ENCODE assay signal across 8 mouse cellular contexts in the genomic region with DNA sequence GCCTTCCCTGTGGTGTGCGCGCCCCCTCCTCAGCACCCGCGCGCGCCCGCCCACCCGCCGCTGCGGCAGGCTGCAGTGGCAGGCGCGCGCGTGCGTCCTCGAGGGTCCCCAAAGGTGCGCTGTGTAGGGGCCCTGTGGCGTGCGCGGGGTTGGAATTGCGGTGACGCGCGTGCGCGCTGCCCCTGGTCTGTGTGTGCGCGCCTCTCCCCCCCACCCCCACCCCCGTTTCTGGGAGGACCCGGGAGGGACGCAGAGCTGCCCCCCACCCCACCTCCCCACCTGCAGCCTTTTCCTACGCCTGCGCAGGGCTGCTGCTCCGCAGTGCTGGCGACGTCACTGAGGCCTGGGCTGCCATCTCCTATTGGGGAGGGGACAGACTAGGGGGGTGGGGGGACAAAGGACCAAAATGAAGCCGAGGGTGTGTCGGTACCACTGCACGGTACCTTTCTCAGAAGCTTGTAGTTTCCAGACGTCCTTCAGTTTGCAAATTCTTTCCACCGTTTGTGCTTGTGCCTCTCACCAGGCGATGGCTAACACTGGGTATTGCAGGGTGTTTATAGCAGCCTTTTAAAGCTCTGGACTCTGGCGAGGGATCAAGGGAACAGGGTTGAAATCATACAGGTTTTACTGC. TPM values are rescaled to one million over a fixed set of nuclear protein-coding genes. Genes with fewer than 3 reads are reported as not detected.
A peak's percentile ranks its signal among the peaks of the same experiment; 100 is the strongest.
DNase-seq lines count a peak whose midpoint lies in the region; ATAC-seq and TF ChIP-seq lines count a peak whose summit lies in the region.

Gene Pigp (minus strand): TSS at position 542 of the 631 bp plus-strand sequence.

- no peak; the same call in 1 of the 2 replicates for TF ChIP-seq POLR2A in CH12.LX (IDR thresholded peaks at IDR 0.05; ENCODE audit: low read depth, low read length)
- TF ChIP-seq POLR2A in embryonic fibroblast, embryonic 13.5 days (IDR thresholded peaks at IDR 0.05; ENCODE audit: low read depth, low read length): no peak

- peak; percentile 89 for DNase-seq in CH12.LX (ENCODE audit: extremely low read depth)
- DNase-seq in adrenal gland, adult 8-10 months: peak; percentile 38
- peak; percentile 74 for DNase-seq in kidney, postnatal 10 days
- no peak for DNase-seq in c-Kit-positive CD71-positive TER-119-positive erythroid progenitor cells, embryonic 14.5 days (ENCODE audit: low spot score)

- dilution Hi-C loops in CH12.LX (cut with MboI; ENCODE audit: extremely low pct_ligation_motif_present, extremely low pct_unique_long_range_greater_than_20kb, low sequenced_read_pairs): no loop called here

- peaks cover 2 to 14% of the 10 kb centered on the region in 2 experiments for H3K36me3 ChIP-seq in CH12.LX (replicated peaks in 1 of 2; ENCODE audit: control insufficient read depth in 1 of 2, insufficient read depth in 1 of 2, low read length in 1 of 2)
- 0 out of 2 replicates have a peak, but pooled peaks cover 3% of the 10 kb centered on the region for H3K36me3 ChIP-seq in heart, embryonic 13.5 days
- H3K36me3 ChIP-seq in liver, embryonic 16.5 days (ENCODE audit: control insufficient read depth, insufficient read depth): no peaks in the 10 kb centered on the region
- no peaks in the 10 kb centered on the region for H3K36me3 ChIP-seq in neural tube, embryonic 14.5 days (ENCODE audit: control insufficient read depth, insufficient read depth, low read length)

- in situ Hi-C loops in CH12.LX (cut with MboI; ENCODE audit: low pct_ligation_motif_present, low pct_unique_long_range_greater_than_20kb, low sequenced_read_pairs): no loop called here

- peak within 1 kb of the TSS; percentile 77 for H3K9ac ChIP-seq in CH12.LX (ENCODE audit: insufficient read depth, low read depth)
- peak within 1 kb of the TSS; percentile 94 for H3K9ac ChIP-seq in heart, embryonic 13.5 days
- H3K9ac ChIP-seq in liver, embryonic 16.5 days (ENCODE audit: low read depth, low read length): peak within 1 kb of the TSS; percentile 79
- peak within 1 kb of the TSS; percentile 100 for H3K9ac ChIP-seq in neural tube, embryonic 14.5 days (replicated peaks; ENCODE audit: low read depth, low read length)

- under 1% methylated on average over 39 of the region's 43 CpGs for WGBS in heart, embryonic 13.5 days
- under 1% methylated on average over 43 of the region's 43 CpGs for WGBS in liver, embryonic 16.5 days (ENCODE audit: insufficient replicate concordance)
- under 1% methylated on average over 40 of the region's 43 CpGs for WGBS in neural tube, embryonic 14.5 days

- peaks cover 8 to 62% of the 10 kb centered on the region in 2 experiments; a peak in 3 of 4 replicates for H3K4me1 ChIP-seq in CH12.LX (ENCODE audit: control insufficient read depth in 1 of 2, insufficient read depth in 2 of 2)
- peaks cover 4% of the 10 kb centered on the region; the same call in 1 of the 2 replicates for H3K4me1 ChIP-seq in embryonic fibroblast, embryonic 13.5 days (ENCODE audit: control insufficient read depth, insufficient read depth, low read length)
- peaks cover 38% of the 10 kb centered on the region for H3K4me1 ChIP-seq in heart, embryonic 13.5 days
- H3K4me1 ChIP-seq in liver, embryonic 16.5 days (ENCODE audit: control insufficient read depth, low read depth, low read length): peaks cover 11% of the 10 kb centered on the region
- peaks cover 24% of the 10 kb centered on the region for H3K4me1 ChIP-seq in neural tube, embryonic 14.5 days (ENCODE audit: control insufficient read depth, insufficient read depth, low read length)

- H3K4me2 ChIP-seq in CH12.LX (ENCODE audit: insufficient read depth, low read depth, poor library complexity, severe bottlenecking): peak within 1 kb of the TSS; percentile 90
- peak within 1 kb of the TSS; percentile 71 for H3K4me2 ChIP-seq in heart, embryonic 13.5 days
- H3K4me2 ChIP-seq in liver, embryonic 16.5 days (ENCODE audit: low read depth, low read length): peak within 1 kb of the TSS; percentile 97
- peak within 1 kb of the TSS; percentile 69 for H3K4me2 ChIP-seq in neural tube, embryonic 14.5 days (ENCODE audit: low read depth, low read length)

- no peaks in the 10 kb centered on the region for H3K27me3 ChIP-seq in CH12.LX (replicated peaks)
- no peaks in the 10 kb centered on the region for H3K27me3 ChIP-seq in heart, embryonic 13.5 days (replicated peaks)
- no peaks in the 10 kb centered on the region for H3K27me3 ChIP-seq in liver, embryonic 16.5 days (ENCODE audit: control insufficient read depth, insufficient read depth, low read depth, low read length)
- no peaks in the 10 kb centered on the region for H3K27me3 ChIP-seq in neural tube, embryonic 14.5 days (ENCODE audit: control insufficient read depth, insufficient read depth, low read length)

- peaks cover 33% of the 10 kb centered on the region for H3K79me2 ChIP-seq in CH12.LX (replicated peaks; ENCODE audit: control insufficient read depth, extremely low read depth, insufficient read depth, poor library complexity, severe bottlenecking)

- no peaks in the 10 kb centered on the region for H3K9me3 ChIP-seq in CH12.LX (replicated peaks; ENCODE audit: low read length)
- no peaks in the 10 kb centered on the region for H3K9me3 ChIP-seq in heart, embryonic 13.5 days
- H3K9me3 ChIP-seq in liver, embryonic 16.5 days (replicated peaks; ENCODE audit: control insufficient read depth, low read length): no peaks in the 10 kb centered on the region
- no peaks in the 10 kb centered on the region for H3K9me3 ChIP-seq in neural tube, embryonic 14.5 days (ENCODE audit: control insufficient read depth, low read length)

- TF ChIP-seq RAD21 in CH12.LX (IDR thresholded peaks at IDR 0.05; ENCODE audit: low read depth, low read length): no peak; the same call in none of the 2 replicates

- no peak for TF ChIP-seq EP300 in CH12.LX (IDR thresholded peaks at IDR 0.05; ENCODE audit: low read length)

- TF ChIP-seq CTCF in CH12.LX (conservative IDR thresholded peaks at IDR 0.05 in 1 of 2, IDR thresholded peaks at IDR 0.05 in 1 of 2; ENCODE audit: low read depth in 2 of 2, low read length in 2 of 2): no peak
- no peak for TF ChIP-seq CTCF in embryonic fibroblast, embryonic 13.5 days (IDR thresholded peaks at IDR 0.05; ENCODE audit: borderline replicate concordance, insufficient read depth, low read length)

- H3K27ac ChIP-seq in CH12.LX (ENCODE audit: insufficient read depth, low read depth): peak within 1 kb of the TSS; percentile 54
- H3K27ac ChIP-seq in embryonic fibroblast, embryonic 13.5 days (ENCODE audit: insufficient read depth, low read length): peak within 1 kb of the TSS; percentile 51
- H3K27ac ChIP-seq in heart, embryonic 13.5 days (replicated peaks): peak within 1 kb of the TSS; percentile 94
- H3K27ac ChIP-seq in liver, embryonic 16.5 days (ENCODE audit: low read length): peak within 1 kb of the TSS; percentile 85
- H3K27ac ChIP-seq in neural tube, embryonic 14.5 days (ENCODE audit: low read depth, low read length): peak within 1 kb of the TSS; percentile 99

- ATAC-seq in heart, embryonic 13.5 days (ENCODE audit: extremely low read depth, insufficient number of reproducible peaks, low FRiP score, low TSS enrichment): peak; percentile 70
- ATAC-seq in liver, embryonic 16.5 days (ENCODE audit: low read depth): peak; percentile 53
- peak; percentile 87 for ATAC-seq in neural tube, embryonic 14.5 days (ENCODE audit: low read depth)

- H3K4me3 ChIP-seq in CH12.LX (replicated peaks in 1 of 3; ENCODE audit: low read depth in 2 of 3, low read length in 2 of 3, poor library complexity in 1 of 3): peak within 1 kb of the TSS; percentile 73 to 94 (median 83)
- peak within 1 kb of the TSS; percentile 77 for H3K4me3 ChIP-seq in embryonic fibroblast, embryonic 13.5 days (ENCODE audit: insufficient read depth, low read length)
- H3K4me3 ChIP-seq in heart, embryonic 13.5 days: peak within 1 kb of the TSS; percentile 70
- peak within 1 kb of the TSS; percentile 84 for H3K4me3 ChIP-seq in liver, embryonic 16.5 days (ENCODE audit: low read depth, low read length)
- H3K4me3 ChIP-seq in neural tube, embryonic 14.5 days (ENCODE audit: low read depth, low read length): peak within 1 kb of the TSS; percentile 73

TF ChIP-seq in CH12.LX, 34 proteins besides CTCF, POLR2A, EP300 and RAD21 (continues in another document):
- TF ChIP-seq MYC (IDR thresholded peaks at IDR 0.05; ENCODE audit: low read depth, low read length) (0 out of 2 replicates have a peak, but pooled peaks have one; percentile 13), JUN (IDR thresholded peaks at IDR 0.05; ENCODE audit: insufficient read depth, low read depth, low read length) (no peak), TCF12 (IDR thresholded peaks at IDR 0.05; ENCODE audit: low read depth, low read length) (0 out of 2 replicates have a peak, but pooled peaks have one; percentile 12), ELF1 (IDR thresholded peaks at IDR 0.05; ENCODE audit: low read depth, low read length) (peak; percentile 30; the same call in 1 of the 2 replicates), E2F4 (IDR thresholded peaks at IDR 0.05; ENCODE audit: insufficient replicate concordance, low read depth, low read length) (no peak), KAT2A (IDR thresholded peaks at IDR 0.05; ENCODE audit: insufficient replicate concordance, low read length) (no peak), JUND (conservative IDR thresholded peaks at IDR 0.05; ENCODE audit: low read depth, low read length) (no peak), SIN3A (IDR thresholded peaks at IDR 0.05; ENCODE audit: low read length) (peak; percentile 89; the same call in 1 of the 2 replicates), MAFK (IDR thresholded peaks at IDR 0.05; ENCODE audit: insufficient replicate concordance, low read length) (no peak), USF1 (IDR thresholded peaks at IDR 0.05; ENCODE audit: low read depth, low read length) (no peak), TBP (conservative IDR thresholded peaks at IDR 0.05; ENCODE audit: low read depth, low read length) (peak; percentile 50; the same call in 1 of the 2 replicates), IRF4 (IDR thresholded peaks at IDR 0.05; ENCODE audit: low read depth, low read length) (peak; percentile 4; the same call in 1 of the 2 replicates), MAZ (IDR thresholded peaks at IDR 0.05; ENCODE audit: low read depth, low read length) (peak; percentile 81), ZC3H11A (IDR thresholded peaks at IDR 0.05; ENCODE audit: low read depth, low read length) (no peak), BHLHE40 (IDR thresholded peaks at IDR 0.05; ENCODE audit: low read depth, low read length) (peak; percentile 38)

RNA-seq across cellular contexts. Expression of gene Pigp, which starts in this region (rescaled TPM):
- 55.9 and 63.8 TPM in 2 replicates for total RNA-seq in CH12.LX (2012; rRNA removed)
- total RNA-seq in CH12.LX (2014; rRNA removed): 163 and 167 TPM in 2 replicates
- polyA plus RNA-seq in CH12.LX (2012; ENCODE audit: insufficient read length, low read depth): 103 and 104 TPM in 2 replicates
- total RNA-seq in adrenal gland, adult 8-10 months (2022): 100 to 1,000 TPM in 2 of 4 experiments, 10 to 100 TPM in 2; 80.9 to 101 (median 98.6) TPM
- 64.3 and 65.4 TPM in 2 replicates for polyA plus RNA-seq in embryonic fibroblast, embryonic 13.5 days (2011; ENCODE audit: insufficient read length, low read depth, missing spikeins)
- 111 and 115 TPM in 2 replicates for polyA plus RNA-seq in heart, embryonic 13.5 days (2015; fragmentation: Nextera tagmentation; extraction: Ambion mirVana)
- 47.5 and 47.6 TPM in 2 replicates for polyA plus RNA-seq in liver, embryonic 16.5 days (2015; fragmentation: Nextera tagmentation; extraction: Ambion mirVana)
- polyA plus RNA-seq in neural tube, embryonic 14.5 days (2014; fragmentation: Nextera tagmentation; extraction: Ambion mirVana): 89.3 and 92.0 TPM in 2 replicates
